Mouse (Mus musculus) G1E-ER4 (cell line): ENCODE data around the gene Lrrc51. TPM values are rescaled to one million over a fixed set of nuclear protein-coding genes. Genes with fewer than 3 reads are reported as not detected.

Experiments
- GATA1 ChIP-seq: IDR thresholded peaks from one replicate; pipeline ENCODE4 v1.8.0; 2012; ENCODE audit warnings: low read length, inconsistent platforms
- polyA plus RNA-seq: library from polyadenylated mRNA; stranded (reverse); fragments of >175 nt; gene quantifications from 2 replicates; pipeline ENCODE4 v1.2.3, GENCODE M21; 2012

Gene Lrrc51
- polyA plus RNA-seq, 1 experiment: 0.21 TPM

DNA sequence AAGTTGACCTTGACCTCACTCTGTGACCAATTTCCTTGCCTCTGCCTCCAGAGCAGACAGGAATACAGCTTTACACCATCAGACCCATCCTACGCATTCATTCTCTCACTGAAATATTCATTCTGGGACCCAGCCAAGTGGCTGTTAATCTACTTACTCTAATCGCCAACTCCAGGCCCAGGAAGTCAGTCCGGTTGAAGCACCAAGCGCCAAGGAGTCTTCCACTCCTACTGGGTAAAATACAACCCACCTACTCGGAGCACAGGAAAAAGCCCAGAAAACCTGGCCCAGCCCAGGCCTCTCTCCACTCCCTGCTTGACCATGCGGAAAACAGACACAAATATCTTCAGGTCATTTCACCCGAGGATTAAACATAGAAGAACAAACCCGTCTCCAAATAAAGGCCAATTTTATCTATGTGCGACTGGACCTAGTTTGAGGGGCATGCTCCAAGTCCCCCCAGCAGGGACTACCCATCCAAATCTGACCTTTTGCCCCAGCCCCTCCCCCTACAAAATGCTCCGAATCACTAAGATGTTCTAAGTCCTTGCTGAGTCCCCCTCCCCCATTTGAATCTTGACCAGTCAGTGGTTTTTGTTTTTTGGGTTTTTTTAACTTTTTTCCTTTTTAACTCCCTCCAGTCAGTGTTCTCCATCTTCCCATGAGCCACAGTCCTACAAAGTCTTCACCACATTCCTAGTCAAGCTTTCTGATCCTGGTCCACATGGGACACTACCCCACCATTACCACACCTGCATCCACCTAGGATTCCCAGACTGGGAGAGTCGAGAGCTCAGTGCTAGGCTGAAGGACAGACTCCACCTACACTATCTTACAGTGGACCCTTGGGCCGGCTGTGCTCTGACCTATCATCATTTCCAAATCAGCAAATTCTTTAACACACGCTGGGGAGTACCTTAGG is 65.2 kb downstream of the Lrrc51 start:
- no peak for TF ChIP-seq GATA1

GRCm38 (mm10) chr7:101867482-101867881 is 66.2 kb downstream of the Lrrc51 start:
- no peak for TF ChIP-seq GATA1

DNA sequence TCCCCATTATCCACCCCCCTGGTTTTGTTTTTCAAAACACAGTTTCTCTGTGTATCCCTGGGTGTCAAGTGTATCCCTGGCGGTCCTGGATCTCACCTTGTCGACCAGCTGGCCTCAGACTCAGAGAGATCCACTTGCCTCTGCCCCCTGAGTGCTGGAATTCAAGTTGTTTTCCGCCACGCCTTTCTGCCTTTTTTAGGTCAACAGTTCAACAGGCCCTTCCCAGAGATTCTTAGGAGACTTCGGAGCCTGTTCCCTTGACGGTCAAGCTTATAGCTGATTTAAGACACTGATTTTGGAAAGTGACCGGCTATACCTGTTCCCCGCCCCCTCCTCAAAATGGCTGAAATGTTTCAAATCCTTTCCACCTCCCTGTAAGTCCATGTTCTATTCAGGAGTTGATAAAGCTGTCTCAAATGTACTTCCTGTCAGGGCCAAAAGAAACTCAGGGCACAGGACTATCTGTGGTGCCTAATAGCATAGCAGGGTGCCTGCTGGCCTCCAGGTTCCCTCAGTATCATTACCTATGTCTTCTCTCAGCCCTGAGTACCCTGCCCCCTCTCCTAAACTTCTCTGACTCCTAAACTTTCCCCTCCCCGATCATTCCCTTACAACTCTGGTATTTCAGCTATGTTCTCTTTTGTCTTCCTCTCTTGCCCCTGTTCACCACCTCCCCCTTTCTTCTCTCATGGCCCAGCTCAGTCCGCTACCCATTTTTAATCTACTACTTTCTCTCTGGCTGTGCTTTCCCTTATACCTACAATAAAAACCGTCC is 67.0 kb downstream of the Lrrc51 start:
- no peak for TF ChIP-seq GATA1

- TF ChIP-seq GATA1: no peak
Measured at GRCm38 (mm10) chr7:101863415-101863814, 70.3 kb downstream of the Lrrc51 start, which contains the start of gene Anapc15. Gene Anapc15, plus strand, starts transcription at chr7:101863715.

Other genes starting within 250 kb of the Lrrc51 start
- gene Phox2a, start 115.6 kb downstream of the Lrrc51 start, polyA plus RNA-seq: not detected in 2 replicates
- gene Inppl1, start 95.7 kb downstream of the Lrrc51 start, polyA plus RNA-seq: 63.1 and 84.0 TPM in 2 replicates
- gene Folr2, start 76.7 kb downstream of the Lrrc51 start, polyA plus RNA-seq: not detected in 2 replicates
- gene Anapc15, start 70.2 kb downstream of the Lrrc51 start, polyA plus RNA-seq: 24.0 and 25.7 TPM in 2 replicates
- gene Folr1, start 63.1 kb downstream of the Lrrc51 start, polyA plus RNA-seq: not detected in 2 replicates
- 141 and 146 TPM in 2 replicates for gene Lamtor1, start 28.0 kb downstream of the Lrrc51 start, polyA plus RNA-seq
- not detected in 2 replicates for gene Tomt, start 27.5 kb downstream of the Lrrc51 start, polyA plus RNA-seq
- 110 and 127 TPM in 2 replicates for gene Numa1, start 216 bp upstream of the Lrrc51 start, polyA plus RNA-seq
- gene Il18bp, start 84.8 kb upstream of the Lrrc51 start, polyA plus RNA-seq: 0.93 and 1.7 TPM in 2 replicates
- 2.2 and 3.5 TPM in 2 replicates for gene Rnf121, start 131.6 kb upstream of the Lrrc51 start, polyA plus RNA-seq
- gene Xndc1, start 131.6 kb upstream of the Lrrc51 start, polyA plus RNA-seq: 26.7 and 29.3 TPM in 2 replicates
- 0.16 and 0.18 TPM in 2 replicates for gene Xntrpc, start 131.8 kb upstream of the Lrrc51 start, polyA plus RNA-seq
- gene Trpc2, start 149.2 kb upstream of the Lrrc51 start, polyA plus RNA-seq: not detected in 2 replicates
- not detected in 2 replicates for gene Art1, start 167.8 kb upstream of the Lrrc51 start, polyA plus RNA-seq
- 0.14 TPM in 1 of 2 replicates, not detected in the other for gene Art5, start 175.6 kb upstream of the Lrrc51 start, polyA plus RNA-seq
- gene Chrna10, start 182.9 kb upstream of the Lrrc51 start, polyA plus RNA-seq: not detected in 2 replicates